Mouse (Mus musculus): ENCODE measurements around the gene Sema3f. TPM values are rescaled to one million over a fixed set of nuclear protein-coding genes. Genes with fewer than 3 reads are reported as not detected.

The Sema3f gene
- polyA plus RNA-seq, 1 experiment, result 41.3 TPM

GRCm38 (mm10) chr9:107699376-107699980, 10.8 kb downstream of the Sema3f start:
- TF ChIP-seq POLR2A (IDR thresholded peaks at IDR 0.05; ENCODE audit: control insufficient read depth, extremely low read depth, insufficient read depth, low read length, poor library complexity) (no peak), CTCF (IDR thresholded peaks at IDR 0.05; ENCODE audit: borderline replicate concordance, control insufficient read depth, extremely low read depth, insufficient read depth, low read length, poor library complexity) (no peak)
- Histone ChIP-seq H3K36me3 (ENCODE audit: control insufficient read depth, insufficient read depth, low read length) (no peaks in the 10 kb centered on the region), H3K27me3 (ENCODE audit: control insufficient read depth, insufficient read depth, low read length) (no peaks in the 10 kb centered on the region), H3K4me1 (replicated peaks; ENCODE audit: control insufficient read depth, insufficient read depth, low read length) (0 out of 2 replicates have a peak, but pooled peaks cover 2% of the 10 kb centered on the region), H3K27ac (ENCODE audit: control insufficient read depth, insufficient read depth, low read length) (no peak overlapping the region), H3K4me3 (ENCODE audit: control insufficient read depth, insufficient read depth, low read length) (no peak overlapping the region)
- WGBS, result 85% methylated on average over 9 of the region's 9 CpGs
- no peak for DNase-seq

GRCm38 (mm10) chr9:107698611-107699190, 11.6 kb downstream of the Sema3f start:
- no peak for TF ChIP-seq CTCF (IDR thresholded peaks at IDR 0.05; ENCODE audit: borderline replicate concordance, control insufficient read depth, extremely low read depth, insufficient read depth, low read length, poor library complexity)
- no peak for TF ChIP-seq POLR2A (IDR thresholded peaks at IDR 0.05; ENCODE audit: control insufficient read depth, extremely low read depth, insufficient read depth, low read length, poor library complexity)
- H3K4me3 ChIP-seq (ENCODE audit: control insufficient read depth, insufficient read depth, low read length), result no peak overlapping the region
- no peaks in the 10 kb centered on the region for H3K36me3 ChIP-seq (ENCODE audit: control insufficient read depth, insufficient read depth, low read length)
- 91% methylated on average over 14 of the region's 14 CpGs for WGBS
- no peaks in the 10 kb centered on the region for H3K27me3 ChIP-seq (ENCODE audit: control insufficient read depth, insufficient read depth, low read length)
- no peak overlapping the region for H3K27ac ChIP-seq (ENCODE audit: control insufficient read depth, insufficient read depth, low read length)
- H3K4me1 ChIP-seq (replicated peaks; ENCODE audit: control insufficient read depth, insufficient read depth, low read length), result 0 out of 2 replicates have a peak, but pooled peaks cover 2% of the 10 kb centered on the region
- no peak for DNase-seq

- WGBS, result 93% methylated on average over 14 of the region's 14 CpGs
- 0 out of 2 replicates have a peak, but pooled peaks cover 2% of the 10 kb centered on the region for H3K4me1 ChIP-seq (replicated peaks; ENCODE audit: control insufficient read depth, insufficient read depth, low read length)
- H3K36me3 ChIP-seq (ENCODE audit: control insufficient read depth, insufficient read depth, low read length), result no peaks in the 10 kb centered on the region
- DNase-seq, result no peak
- no peaks in the 10 kb centered on the region for H3K27me3 ChIP-seq (ENCODE audit: control insufficient read depth, insufficient read depth, low read length)
- H3K27ac ChIP-seq (ENCODE audit: control insufficient read depth, insufficient read depth, low read length), result no peak overlapping the region
- H3K4me3 ChIP-seq (ENCODE audit: control insufficient read depth, insufficient read depth, low read length), result no peak overlapping the region
- no peak for TF ChIP-seq POLR2A (IDR thresholded peaks at IDR 0.05; ENCODE audit: control insufficient read depth, extremely low read depth, insufficient read depth, low read length, poor library complexity)
- no peak for TF ChIP-seq CTCF (IDR thresholded peaks at IDR 0.05; ENCODE audit: borderline replicate concordance, control insufficient read depth, extremely low read depth, insufficient read depth, low read length, poor library complexity)
Measured at GRCm38 (mm10) chr9:107697811-107698521, 12.3 kb downstream of the Sema3f start.

- TF ChIP-seq CTCF (IDR thresholded peaks at IDR 0.05; ENCODE audit: borderline replicate concordance, control insufficient read depth, extremely low read depth, insufficient read depth, low read length, poor library complexity), result no peak
- TF ChIP-seq POLR2A (IDR thresholded peaks at IDR 0.05; ENCODE audit: control insufficient read depth, extremely low read depth, insufficient read depth, low read length, poor library complexity), result no peak
- Histone ChIP-seq H3K36me3 (ENCODE audit: control insufficient read depth, insufficient read depth, low read length) (no peaks in the 10 kb centered on the region), H3K27me3 (ENCODE audit: control insufficient read depth, insufficient read depth, low read length) (no peaks in the 10 kb centered on the region), H3K27ac (ENCODE audit: control insufficient read depth, insufficient read depth, low read length) (no peak overlapping the region), H3K4me3 (ENCODE audit: control insufficient read depth, insufficient read depth, low read length) (no peak overlapping the region), H3K4me1 (replicated peaks; ENCODE audit: control insufficient read depth, insufficient read depth, low read length) (no peaks in the 10 kb centered on the region)
- DNase-seq, result no peak
- 91% methylated on average over 9 of the region's 9 CpGs for WGBS
Measured at GRCm38 (mm10) chr9:107696845-107697610, 13.2 kb downstream of the Sema3f start.

GRCm38 (mm10) chr9:107696106-107696479, 14.2 kb downstream of the Sema3f start:
- Histone ChIP-seq H3K27me3 (ENCODE audit: control insufficient read depth, insufficient read depth, low read length) (no peaks in the 10 kb centered on the region), H3K27ac (ENCODE audit: control insufficient read depth, insufficient read depth, low read length) (no peak overlapping the region), H3K4me1 (replicated peaks; ENCODE audit: control insufficient read depth, insufficient read depth, low read length) (no peaks in the 10 kb centered on the region), H3K4me3 (ENCODE audit: control insufficient read depth, insufficient read depth, low read length) (no peak overlapping the region), H3K36me3 (ENCODE audit: control insufficient read depth, insufficient read depth, low read length) (no peaks in the 10 kb centered on the region)
- no peak for TF ChIP-seq POLR2A (IDR thresholded peaks at IDR 0.05; ENCODE audit: control insufficient read depth, extremely low read depth, insufficient read depth, low read length, poor library complexity)
- TF ChIP-seq CTCF (IDR thresholded peaks at IDR 0.05; ENCODE audit: borderline replicate concordance, control insufficient read depth, extremely low read depth, insufficient read depth, low read length, poor library complexity), result no peak
- DNase-seq, result no peak
- 13% methylated on average over 6 of the region's 6 CpGs for WGBS
